Mouse (Mus musculus) ES-E14 (cell line): ENCODE data around the gene Fam240a.
A peak's percentile ranks its signal among the peaks of the same experiment; 100 is the strongest.

Source experiments
- CHD2 ChIP-seq: IDR thresholded peaks from 2 replicates; pipeline ENCODE4 v1.6.1; 2014; ENCODE audit warnings: mild to moderate bottlenecking, low read depth, low read length, inconsistent platforms
- HCFC1 ChIP-seq: IDR thresholded peaks from 2 replicates; pipeline ENCODE4 v1.6.1; 2012; ENCODE audit warnings: low read length, inconsistent platforms, borderline replicate concordance; ENCODE audit not compliant: insufficient read depth
- MAFK ChIP-seq: IDR thresholded peaks from 2 replicates; pipeline ENCODE4 v1.6.1; 2014; ENCODE audit warnings: mild to moderate bottlenecking, low read depth, low read length, inconsistent platforms; ENCODE audit not compliant: insufficient read depth
- ZC3H11A ChIP-seq: IDR thresholded peaks from 2 replicates; pipeline ENCODE4 v1.6.1; 2012; ENCODE audit warnings: low read depth, mild to moderate bottlenecking, inconsistent platforms, low read length, borderline replicate concordance
- ZNF384 ChIP-seq: IDR thresholded peaks from 2 replicates; pipeline ENCODE4 v1.6.1; 2012; ENCODE audit warnings: low read depth, low read length, inconsistent platforms

- TF ChIP-seq ZNF384 (peak; percentile 95), CHD2 (peak; percentile 1), ZC3H11A (no peak), HCFC1 (no peak), MAFK (no peak)
Measured at GRCm38 (mm10) chr9:110952931-110953549, 36.4 kb upstream of the Fam240a start.
